Mouse (Mus musculus) ES-E14 (cell line): ENCODE results near the gene Gmip.

Source experiments
- CHD2 ChIP-seq: IDR thresholded peaks from 2 replicates; pipeline ENCODE4 v1.6.1; 2014; ENCODE audit warnings: mild to moderate bottlenecking, low read depth, low read length, inconsistent platforms
- HCFC1 ChIP-seq: IDR thresholded peaks from 2 replicates; pipeline ENCODE4 v1.6.1; 2012; ENCODE audit warnings: low read length, inconsistent platforms, borderline replicate concordance; ENCODE audit not compliant: insufficient read depth

DNA sequence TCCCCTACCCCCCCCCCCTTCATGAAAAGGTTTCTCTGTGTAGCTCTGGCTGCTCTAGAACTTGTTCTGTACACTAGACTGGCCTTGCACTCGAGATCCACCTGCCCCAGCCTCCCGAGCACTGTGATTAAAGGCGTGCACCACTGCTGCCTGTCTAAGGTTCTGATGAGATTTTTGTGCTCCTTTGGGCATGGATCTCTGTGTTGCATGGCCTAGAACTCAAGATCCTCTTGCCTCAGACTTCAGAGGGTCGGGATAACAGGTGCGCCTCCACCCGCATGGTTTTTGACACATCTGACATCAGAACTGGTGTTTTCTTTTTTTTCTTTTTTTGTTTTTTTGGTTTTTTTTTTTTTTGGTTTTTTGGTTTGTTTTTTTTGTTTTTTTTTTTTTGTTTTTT is 3.9 kb upstream of the Gmip start:
- TF ChIP-seq CHD2 (no peak), HCFC1 (no peak)
